Mouse (Mus musculus): ENCODE results near the gene Gm26661. TPM values are rescaled to one million over a fixed set of nuclear protein-coding genes. Genes with fewer than 3 reads are reported as not detected.

Gm26661 gene
- total RNA-seq, 1 experiment from 2014 or later: not detected

- peak; percentile 94 for ATAC-seq (replicated peaks; ENCODE audit: insufficient number of reproducible peaks, low FRiP score, low TSS enrichment, poor library complexity, severe bottlenecking)
Measured at GRCm38 (mm10) chr14:7817770-7818462, 26.5 kb downstream of the Gm26661 start, which contains the start of gene Flnb. Flnb (plus strand) TSS chr14:7817957.

GRCm38 (mm10) chr14:7818463-7819121, 27.2 kb downstream of the Gm26661 start:
- peak; percentile 18; the same call in 1 of the 2 replicates for ATAC-seq (replicated peaks; ENCODE audit: insufficient number of reproducible peaks, low FRiP score, low TSS enrichment, poor library complexity, severe bottlenecking)

- ATAC-seq (replicated peaks; ENCODE audit: insufficient number of reproducible peaks, low FRiP score, low TSS enrichment, poor library complexity, severe bottlenecking): no peak
Measured at GRCm38 (mm10) chr14:7819446-7819845, 28.1 kb downstream of the Gm26661 start.

- no peak for ATAC-seq (replicated peaks; ENCODE audit: insufficient number of reproducible peaks, low FRiP score, low TSS enrichment, poor library complexity, severe bottlenecking)
Measured at GRCm38 (mm10) chr14:7821341-7821740, 30.0 kb downstream of the Gm26661 start.

- no peak for ATAC-seq (replicated peaks; ENCODE audit: insufficient number of reproducible peaks, low FRiP score, low TSS enrichment, poor library complexity, severe bottlenecking)
Measured at GRCm38 (mm10) chr14:7822693-7823092, 31.3 kb downstream of the Gm26661 start.

- no peak for ATAC-seq (replicated peaks; ENCODE audit: insufficient number of reproducible peaks, low FRiP score, low TSS enrichment, poor library complexity, severe bottlenecking)
Measured at GRCm38 (mm10) chr14:7824651-7825268, 33.4 kb downstream of the Gm26661 start.

- no peak for ATAC-seq (replicated peaks; ENCODE audit: insufficient number of reproducible peaks, low FRiP score, low TSS enrichment, poor library complexity, severe bottlenecking)
Measured at GRCm38 (mm10) chr14:7826151-7826937, 35.0 kb downstream of the Gm26661 start.

- no peak for ATAC-seq (replicated peaks; ENCODE audit: insufficient number of reproducible peaks, low FRiP score, low TSS enrichment, poor library complexity, severe bottlenecking)
Measured at GRCm38 (mm10) chr14:7829181-7829580, 37.8 kb downstream of the Gm26661 start.

GRCm38 (mm10) chr14:7831770-7832439, 40.5 kb downstream of the Gm26661 start:
- no peak for ATAC-seq (replicated peaks; ENCODE audit: insufficient number of reproducible peaks, low FRiP score, low TSS enrichment, poor library complexity, severe bottlenecking)

- no peak for ATAC-seq (replicated peaks; ENCODE audit: insufficient number of reproducible peaks, low FRiP score, low TSS enrichment, poor library complexity, severe bottlenecking)
Measured at GRCm38 (mm10) chr14:7832440-7832783, 41.0 kb downstream of the Gm26661 start.

- ATAC-seq (replicated peaks; ENCODE audit: insufficient number of reproducible peaks, low FRiP score, low TSS enrichment, poor library complexity, severe bottlenecking): no peak
Measured at GRCm38 (mm10) chr14:7833458-7833857, 42.1 kb downstream of the Gm26661 start.

GRCm38 (mm10) chr14:7838564-7839089, 47.2 kb downstream of the Gm26661 start:
- ATAC-seq (replicated peaks; ENCODE audit: insufficient number of reproducible peaks, low FRiP score, low TSS enrichment, poor library complexity, severe bottlenecking): no peak

GRCm38 (mm10) chr14:7839950-7840514, 48.6 kb downstream of the Gm26661 start:
- no peak for ATAC-seq (replicated peaks; ENCODE audit: insufficient number of reproducible peaks, low FRiP score, low TSS enrichment, poor library complexity, severe bottlenecking)

Other genes with a start within 250 kb of the Gm26661 start
- gene Gm3558, start 223.0 kb upstream of the Gm26661 start, total RNA-seq (2017): not detected in 3 replicates
- gene Gm10338, start 196.0 kb upstream of the Gm26661 start, total RNA-seq (2017): not detected in 3 replicates
- not detected in 3 replicates for gene Gm10128, start 147.6 kb upstream of the Gm26661 start, total RNA-seq (2017)
- gene Flnb, start 26.4 kb downstream of the Gm26661 start, total RNA-seq (2017): 8.0 to 12.0 TPM (median 8.2 TPM) in 3 replicates
- gene Gm45521, start 165.7 kb downstream of the Gm26661 start, total RNA-seq (2017): not detected in 3 replicates
- 0.58 to 4.0 TPM (median 0.64 TPM) in 3 replicates for gene Dnase1l3, start 203.0 kb downstream of the Gm26661 start, total RNA-seq (2017)
- 0.64 to 1.9 TPM (median 0.78 TPM) in 3 replicates for gene Abhd6, start 211.3 kb downstream of the Gm26661 start, total RNA-seq (2017)

Data from monocyte, adult 5-6 weeks (primary cell).